Mouse (Mus musculus) cerebellum, postnatal 36 days (tissue): ENCODE measurements around the gene Hid1.
"Not testable (repeated sequence)": the region's sequence is repeated elsewhere in the genome, so short reads cannot be mapped to it uniquely, and the experiment has no call there.

Experiments
- DNase-seq, 2 experiments: peaks; one replicate each; pipeline ENCODE4 v3.0.0; 2021 to 2022; ENCODE audit warnings: mixed read lengths in 2 of 2

Hid1 gene

GRCm38 (mm10) chr11:115367395-115367944 lies at the start of gene Hid1:
Gene Hid1, minus strand, starts transcription at chr11:115367756.
- DNase-seq: peak; percentile 86 to 92

- no peak for DNase-seq
Observed at GRCm38 (mm10) chr11:115409556-115409955, 42.0 kb upstream of the Hid1 start.

GRCm38 (mm10) chr11:115408266-115408920 lies 40.8 kb upstream of the Hid1 start:
- no peak for DNase-seq

- no peak for DNase-seq
Observed at GRCm38 (mm10) chr11:115406858-115407401, 39.4 kb upstream of the Hid1 start.

GRCm38 (mm10) chr11:115405723-115406122 lies 38.2 kb upstream of the Hid1 start:
- no peak for DNase-seq

- peak; percentile 88 to 90 for DNase-seq
Observed at GRCm38 (mm10) chr11:115403338-115404124, 36.0 kb upstream of the Hid1 start, which contains the start of gene Mrpl58. Gene Mrpl58, plus strand, starts transcription at chr11:115403752.

- DNase-seq: peak; percentile 72 to 75
Observed at GRCm38 (mm10) chr11:115400630-115401391, 33.3 kb upstream of the Hid1 start.

GRCm38 (mm10) chr11:115400126-115400525 lies 32.6 kb upstream of the Hid1 start:
- DNase-seq: peak in 1 of 2 experiments; percentile 33

GRCm38 (mm10) chr11:115398085-115398484 lies 30.5 kb upstream of the Hid1 start:
- no peak for DNase-seq

GRCm38 (mm10) chr11:115393721-115394325 lies 26.3 kb upstream of the Hid1 start:
- peak; percentile 74 to 79 for DNase-seq

GRCm38 (mm10) chr11:115391358-115391757 lies 23.8 kb upstream of the Hid1 start:
- DNase-seq: no peak

GRCm38 (mm10) chr11:115386859-115387258 lies 19.3 kb upstream of the Hid1 start:
- not testable (repeated sequence) for DNase-seq

GRCm38 (mm10) chr11:115384587-115384986 lies 17.0 kb upstream of the Hid1 start:
- DNase-seq: no peak

GRCm38 (mm10) chr11:115383701-115384474 lies 16.3 kb upstream of the Hid1 start:
- peak in 1 of 2 experiments; percentile 36 for DNase-seq

- no peak for DNase-seq
Observed at GRCm38 (mm10) chr11:115382891-115383290, 15.3 kb upstream of the Hid1 start.

GRCm38 (mm10) chr11:115381743-115382539 lies 14.4 kb upstream of the Hid1 start, which contains the start of gene Cdr2l:
Gene Cdr2l, plus strand, starts transcription at chr11:115381916.
- DNase-seq: peak; percentile 91 to 92

GRCm38 (mm10) chr11:115381276-115381675 lies 13.7 kb upstream of the Hid1 start:
- peak in 1 of 2 experiments; percentile 37 for DNase-seq

GRCm38 (mm10) chr11:115377854-115378253 lies 10.3 kb upstream of the Hid1 start:
- no peak for DNase-seq

GRCm38 (mm10) chr11:115377254-115377653 lies 9.7 kb upstream of the Hid1 start:
- DNase-seq: no peak

GRCm38 (mm10) chr11:115376722-115377121 lies 9.2 kb upstream of the Hid1 start:
- no peak for DNase-seq
